Mouse (Mus musculus) liver, embryonic 14.5 days (tissue): ENCODE results near the gene Zrsr1.

ENCODE experiments used
- CTCF ChIP-seq: IDR thresholded peaks from 2 replicates; pipeline ENCODE4 v1.5.1; 2016; ENCODE audit warnings: antibody characterized with exemption, low read depth, control low read depth
- EP300 ChIP-seq: IDR thresholded peaks from 2 replicates; pipeline ENCODE4 v1.6.1; 2016; ENCODE audit warnings: antibody characterized with exemption, low read depth

DNA sequence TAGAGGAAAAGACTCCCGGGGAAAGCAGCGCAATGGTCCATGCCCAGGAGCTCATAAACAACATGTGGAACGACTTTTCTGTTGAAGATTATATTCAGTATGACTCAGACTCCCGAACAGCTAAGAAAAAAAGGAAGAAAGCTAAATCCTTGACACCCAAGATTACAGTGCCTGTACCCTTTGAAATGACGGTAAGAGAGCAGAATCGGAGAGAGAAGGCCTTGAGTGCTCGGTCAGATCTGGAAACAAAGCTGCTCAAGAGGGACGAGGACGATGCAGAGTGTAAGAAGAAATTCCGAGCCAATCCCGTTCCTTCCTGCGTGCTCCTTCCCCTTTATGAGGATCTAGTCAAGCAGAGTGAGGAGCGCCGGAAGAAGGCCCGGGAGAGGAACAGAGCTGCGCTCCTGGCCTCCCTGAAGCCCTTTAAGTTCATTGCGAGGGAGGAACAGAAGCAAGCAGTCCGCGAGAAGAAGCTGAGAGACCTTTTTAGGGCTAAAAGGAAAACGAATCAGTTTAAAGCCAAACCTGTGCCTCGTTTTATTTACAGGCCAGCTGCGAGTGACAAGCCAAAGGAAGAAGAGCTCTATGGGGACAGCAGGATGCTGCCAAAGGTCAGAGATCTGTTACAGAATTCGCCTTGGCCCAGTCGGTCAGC is 48.4 kb downstream of the Zrsr1 start:
- TF ChIP-seq CTCF (no peak), EP300 (no peak)
